Mouse (Mus musculus) CH12.LX (cell line): ENCODE results near the gene Evpl.

Experiments
- BHLHE40 ChIP-seq: IDR thresholded peaks from 2 replicates; pipeline ENCODE4 v1.6.1; 2011; ENCODE audit warnings: mild to moderate bottlenecking, low read depth, low read length, improper control_type of control experiment
- CTCF ChIP-seq, 2 experiments: IDR thresholded peaks in 1 of 2; conservative IDR thresholded peaks in 1 of 2; 2 replicates each; pipeline ENCODE4 v1.5.1; 2011 to 2012; ENCODE audit warnings: low read depth in 2 of 2, low read length in 2 of 2, improper control_type of control experiment in 1 of 2, inconsistent platforms in 1 of 2, mild to moderate bottlenecking in 1 of 2, moderate library complexity in 1 of 2
- E2F4 ChIP-seq: IDR thresholded peaks from 2 replicates; pipeline ENCODE4 v1.6.1; 2011; ENCODE audit warnings: low read depth, low read length, improper control_type of control experiment; ENCODE audit not compliant: insufficient replicate concordance
- EP300 ChIP-seq: IDR thresholded peaks from 2 replicates; pipeline ENCODE4 v1.6.1; 2011; ENCODE audit warnings: low read length, improper control_type of control experiment
- JUND ChIP-seq: conservative IDR thresholded peaks from 2 replicates; pipeline ENCODE4 v1.6.1; 2011; ENCODE audit warnings: low read depth, low read length, improper control_type of control experiment
- MAFK ChIP-seq: IDR thresholded peaks from 2 replicates; pipeline ENCODE4 v1.6.1; 2011; ENCODE audit warnings: low read length, improper control_type of control experiment; ENCODE audit not compliant: insufficient replicate concordance
- NELFE ChIP-seq: IDR thresholded peaks from 2 replicates; pipeline ENCODE4 v1.6.1; 2011; ENCODE audit warnings: low read depth, low read length, improper control_type of control experiment
- NRF1 ChIP-seq: IDR thresholded peaks from 2 replicates; pipeline ENCODE4 v1.6.1; 2014; ENCODE audit warnings: low read depth, mild to moderate bottlenecking, inconsistent platforms, low read length, improper control_type of control experiment, moderate library complexity
- POLR2A ChIP-seq: IDR thresholded peaks from 2 replicates; pipeline ENCODE4 v1.6.1; 2011; ENCODE audit warnings: low read depth, mild to moderate bottlenecking, improper control_type of control experiment, low read length
- POLR2AphosphoS2 ChIP-seq: IDR thresholded peaks from 2 replicates; pipeline ENCODE4 v1.6.1; 2011; ENCODE audit warnings: low read depth, low read length, improper control_type of control experiment
- RAD21 ChIP-seq: IDR thresholded peaks from 2 replicates; pipeline ENCODE4 v1.6.1; 2011; ENCODE audit warnings: low read depth, mild to moderate bottlenecking, low read length, improper control_type of control experiment, moderate library complexity
- TCF12 ChIP-seq: IDR thresholded peaks from 2 replicates; pipeline ENCODE4 v1.6.1; 2014; ENCODE audit warnings: low read depth, mild to moderate bottlenecking, inconsistent platforms, low read length, improper control_type of control experiment
- USF1 ChIP-seq: IDR thresholded peaks from 2 replicates; pipeline ENCODE4 v1.6.1; 2014; ENCODE audit warnings: low read depth, mild to moderate bottlenecking, inconsistent platforms, low read length, improper control_type of control experiment
- ZNF384 ChIP-seq: IDR thresholded peaks from 2 replicates; pipeline ENCODE4 v1.6.1; 2012; ENCODE audit warnings: low read depth, low read length, improper control_type of control experiment, inconsistent platforms

DNA sequence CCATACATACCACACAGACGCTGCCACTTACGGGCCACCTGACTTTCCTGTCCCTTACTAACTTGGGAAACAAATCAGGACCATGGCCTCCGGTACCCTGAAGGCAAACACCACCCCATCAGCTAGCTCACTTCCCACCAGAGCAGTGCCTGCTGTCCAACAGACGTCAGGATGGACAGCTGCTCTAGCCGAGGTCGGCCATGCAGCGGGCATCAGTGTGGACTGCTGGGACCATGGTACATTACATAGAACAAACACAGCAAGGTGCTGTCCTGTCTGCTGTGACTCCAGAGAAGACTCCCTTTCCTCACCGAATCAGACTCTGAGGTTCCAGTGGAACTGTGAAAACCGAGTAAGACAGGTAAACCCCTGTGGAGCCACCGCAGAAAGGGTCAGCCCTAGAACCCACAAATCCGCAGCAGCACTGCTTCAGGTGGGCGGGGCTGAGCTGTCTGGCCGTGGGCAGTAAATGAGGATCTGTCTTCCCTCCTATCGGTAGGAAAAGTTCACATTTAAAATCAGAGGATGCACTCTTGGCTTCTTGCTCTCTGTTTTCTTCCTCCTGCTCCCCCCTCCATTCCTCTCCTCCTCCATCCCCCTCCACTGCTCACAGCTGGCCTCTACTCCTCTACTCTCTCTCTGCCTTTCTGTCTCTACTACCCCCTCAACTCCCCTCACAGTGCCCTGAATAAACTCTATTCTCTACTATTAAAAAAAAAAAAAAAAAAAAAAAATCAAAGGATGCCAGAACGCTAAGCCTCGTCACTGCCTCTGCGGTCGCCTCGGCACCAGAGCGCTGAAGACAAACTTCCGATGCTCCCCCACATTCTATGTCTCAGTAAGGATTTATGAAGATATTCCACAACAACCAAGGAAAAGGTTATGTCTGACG is 17.5 kb upstream of the Evpl start:
- no peak for TF ChIP-seq E2F4
- no peak for TF ChIP-seq POLR2A
- TF ChIP-seq USF1, result no peak
- TF ChIP-seq CTCF (conservative IDR thresholded peaks at IDR 0.05 in 1 of 2, IDR thresholded peaks at IDR 0.05 in 1 of 2; ENCODE audit: low read depth in 2 of 2, low read length in 2 of 2), result no peak
- TF ChIP-seq TCF12, result no peak
- no peak for TF ChIP-seq JUND
- no peak for TF ChIP-seq NRF1
- no peak for TF ChIP-seq RAD21
- no peak for TF ChIP-seq NELFE
- TF ChIP-seq MAFK, result no peak
- no peak for TF ChIP-seq BHLHE40
- TF ChIP-seq POLR2AphosphoS2, result no peak
- TF ChIP-seq EP300, result no peak
- no peak for TF ChIP-seq ZNF384
